Mouse (Mus musculus) CH12.LX (cell line): Measurements from ENCODE around the gene Rgs7. TPM values are rescaled to one million over a fixed set of nuclear protein-coding genes. Genes with fewer than 3 reads are reported as not detected.

Experiments
- DNase-seq: peaks from one replicate; pipeline ENCODE4 v3.0.0-alpha.2; 2013; ENCODE audit errors: extremely low read depth
- H3K27ac ChIP-seq: 2 replicates; pipeline ENCODE4 v1.5.1; 2012; ENCODE audit warnings: low read depth, mild to moderate bottlenecking, control low read depth, moderate library complexity; ENCODE audit not compliant: insufficient read depth
- H3K27me3 ChIP-seq: replicated peaks from 2 replicates; pipeline ENCODE3; 2012; ENCODE audit warnings: inconsistent platforms
- H3K36me3 ChIP-seq, 2 experiments: replicated peaks in 1 of 2; 2 replicates each; pipeline versions ENCODE3 to v1.6.1; 2012; ENCODE audit warnings: inconsistent platforms in 1 of 2, low read length in 1 of 2, mild to moderate bottlenecking in 1 of 2, mixed read lengths in 1 of 2, moderate library complexity in 1 of 2; ENCODE audit not compliant: control insufficient read depth in 1 of 2, insufficient read depth in 1 of 2
- H3K4me1 ChIP-seq, 2 experiments: 2 replicates each; pipeline ENCODE4 v1.6.1; 2012; ENCODE audit warnings: inconsistent platforms in 1 of 2, moderate library complexity in 1 of 2; ENCODE audit not compliant: insufficient read depth in 2 of 2, control insufficient read depth in 1 of 2
- H3K4me2 ChIP-seq: 2 replicates; pipeline ENCODE4 v1.6.1; 2012; ENCODE audit warnings: low read depth, mild to moderate bottlenecking, control low read depth; ENCODE audit not compliant: poor library complexity, insufficient read depth, severe bottlenecking
- H3K4me3 ChIP-seq, 3 experiments: fragments of 150-350 bp in 1 of 3; sonication (generic) in 1 of 3; replicated peaks in 1 of 3; 2 replicates each; pipeline versions ENCODE3 to v1.5.1; 2011 to 2012; ENCODE audit warnings: low read depth in 2 of 3, low read length in 2 of 3, mild to moderate bottlenecking in 2 of 3, moderate library complexity in 2 of 3, control low read depth in 1 of 3, improper control_type of control experiment in 1 of 3, inconsistent platforms in 1 of 3, mixed read lengths in 1 of 3; ENCODE audit not compliant: poor library complexity in 1 of 3
- H3K79me2 ChIP-seq: replicated peaks from 2 replicates; pipeline ENCODE4 v1.6.1; 2012; ENCODE audit warnings: mild to moderate bottlenecking, moderate library complexity; ENCODE audit not compliant: control insufficient read depth, poor library complexity, insufficient read depth, severe bottlenecking; ENCODE audit errors: extremely low read depth
- H3K9ac ChIP-seq: 2 replicates; pipeline ENCODE4 v1.6.1; 2012; ENCODE audit warnings: low read depth, mild to moderate bottlenecking, control low read depth, moderate library complexity; ENCODE audit not compliant: insufficient read depth
- H3K9me3 ChIP-seq: replicated peaks from 2 replicates; pipeline ENCODE3; 2012; ENCODE audit warnings: low read length, inconsistent platforms, mixed read lengths
- CHD1 ChIP-seq: IDR thresholded peaks from 2 replicates; pipeline ENCODE4 v1.6.1; 2012; ENCODE audit warnings: low read depth, low read length, improper control_type of control experiment, inconsistent platforms
- CHD2 ChIP-seq: IDR thresholded peaks from 2 replicates; pipeline ENCODE4 v1.6.1; 2011; ENCODE audit warnings: low read length, improper control_type of control experiment
- CTCF ChIP-seq, 2 experiments: IDR thresholded peaks in 1 of 2; conservative IDR thresholded peaks in 1 of 2; 2 replicates each; pipeline ENCODE4 v1.5.1; 2011 to 2012; ENCODE audit warnings: low read depth in 2 of 2, low read length in 2 of 2, improper control_type of control experiment in 1 of 2, inconsistent platforms in 1 of 2, mild to moderate bottlenecking in 1 of 2, moderate library complexity in 1 of 2
- E2F4 ChIP-seq: IDR thresholded peaks from 2 replicates; pipeline ENCODE4 v1.6.1; 2011; ENCODE audit warnings: low read depth, low read length, improper control_type of control experiment; ENCODE audit not compliant: insufficient replicate concordance
- ELF1 ChIP-seq: IDR thresholded peaks from 2 replicates; pipeline ENCODE4 v1.6.1; 2014; ENCODE audit warnings: low read depth, mild to moderate bottlenecking, inconsistent platforms, low read length, improper control_type of control experiment
- EP300 ChIP-seq: IDR thresholded peaks from 2 replicates; pipeline ENCODE4 v1.6.1; 2011; ENCODE audit warnings: low read length, improper control_type of control experiment
- ETS1 ChIP-seq: conservative IDR thresholded peaks from 2 replicates; pipeline ENCODE4 v1.6.1; 2012; ENCODE audit warnings: low read depth, mild to moderate bottlenecking, inconsistent platforms, low read length, improper control_type of control experiment, moderate library complexity
- GABPA ChIP-seq: IDR thresholded peaks from 2 replicates; pipeline ENCODE4 v1.6.1; 2012; ENCODE audit warnings: low read depth, low read length, improper control_type of control experiment, inconsistent platforms; ENCODE audit not compliant: insufficient replicate concordance
- HCFC1 ChIP-seq: IDR thresholded peaks from 2 replicates; pipeline ENCODE4 v1.6.1; 2012; ENCODE audit warnings: low read depth, mild to moderate bottlenecking, inconsistent platforms, low read length, improper control_type of control experiment
- KAT2A ChIP-seq: IDR thresholded peaks from 2 replicates; pipeline ENCODE4 v1.6.1; 2012; ENCODE audit warnings: low read length, improper control_type of control experiment, inconsistent platforms; ENCODE audit not compliant: insufficient replicate concordance
- MAFK ChIP-seq: IDR thresholded peaks from 2 replicates; pipeline ENCODE4 v1.6.1; 2011; ENCODE audit warnings: low read length, improper control_type of control experiment; ENCODE audit not compliant: insufficient replicate concordance
- MAX ChIP-seq: IDR thresholded peaks from 2 replicates; pipeline ENCODE4 v1.6.1; 2011; ENCODE audit warnings: low read length, improper control_type of control experiment
- MAZ ChIP-seq: IDR thresholded peaks from 2 replicates; pipeline ENCODE4 v1.6.1; 2012; ENCODE audit warnings: low read depth, mild to moderate bottlenecking, inconsistent platforms, low read length, improper control_type of control experiment, moderate library complexity
- MXI1 ChIP-seq: IDR thresholded peaks from 2 replicates; pipeline ENCODE4 v1.6.1; 2011; ENCODE audit warnings: mild to moderate bottlenecking, low read depth, low read length, improper control_type of control experiment
- MYC ChIP-seq: IDR thresholded peaks from 2 replicates; pipeline ENCODE4 v1.6.1; 2011; ENCODE audit warnings: low read depth, mild to moderate bottlenecking, improper control_type of control experiment, low read length
- NRF1 ChIP-seq: IDR thresholded peaks from 2 replicates; pipeline ENCODE4 v1.6.1; 2014; ENCODE audit warnings: low read depth, mild to moderate bottlenecking, inconsistent platforms, low read length, improper control_type of control experiment, moderate library complexity
- PAX5 ChIP-seq: IDR thresholded peaks from 2 replicates; pipeline ENCODE4 v1.6.1; 2012; ENCODE audit warnings: low read length, inconsistent platforms, mixed read lengths
- POLR2A ChIP-seq: IDR thresholded peaks from 2 replicates; pipeline ENCODE4 v1.6.1; 2011; ENCODE audit warnings: low read depth, mild to moderate bottlenecking, improper control_type of control experiment, low read length
- RCOR1 ChIP-seq: conservative IDR thresholded peaks from 2 replicates; pipeline ENCODE4 v1.6.1; 2012; ENCODE audit warnings: low read depth, mild to moderate bottlenecking, inconsistent platforms, low read length, improper control_type of control experiment
- TBP ChIP-seq: conservative IDR thresholded peaks from 2 replicates; pipeline ENCODE4 v1.6.1; 2011; ENCODE audit warnings: low read depth, low read length, improper control_type of control experiment
- TCF12 ChIP-seq: IDR thresholded peaks from 2 replicates; pipeline ENCODE4 v1.6.1; 2014; ENCODE audit warnings: low read depth, mild to moderate bottlenecking, inconsistent platforms, low read length, improper control_type of control experiment
- USF1 ChIP-seq: IDR thresholded peaks from 2 replicates; pipeline ENCODE4 v1.6.1; 2014; ENCODE audit warnings: low read depth, mild to moderate bottlenecking, inconsistent platforms, low read length, improper control_type of control experiment
- ZC3H11A ChIP-seq: IDR thresholded peaks from 2 replicates; pipeline ENCODE4 v1.6.1; 2012; ENCODE audit warnings: low read depth, mild to moderate bottlenecking, inconsistent platforms, low read length, improper control_type of control experiment
- ZKSCAN1 ChIP-seq: IDR thresholded peaks from 2 replicates; pipeline ENCODE4 v1.6.1; 2012; ENCODE audit warnings: low read depth, inconsistent platforms, low read length, improper control_type of control experiment, borderline replicate concordance
- dilution Hi-C: fragments of 300-500 bp; cut with MboI; formaldehyde crosslinking; loops from 2 replicates; pipeline ENCODE4 v1.14.3; 2020; ENCODE audit warnings: low sequenced_read_pairs; ENCODE audit not compliant: extremely low pct_unique_long_range_greater_than_20kb, extremely low pct_ligation_motif_present
- in situ Hi-C: fragments of 300-500 bp; cut with MboI; formaldehyde crosslinking; loops from 3 replicates; pipeline ENCODE4 v1.14.3; 2019; ENCODE audit warnings: low sequenced_read_pairs, low pct_ligation_motif_present, low pct_unique_long_range_greater_than_20kb, mixed read lengths
- polyA plus RNA-seq: library from polyadenylated mRNA; unstranded; fragments of >175 nt; gene quantifications from 2 replicates; pipeline ENCODE4 v1.2.1, GENCODE M21; 2012; ENCODE audit warnings: low read depth; ENCODE audit not compliant: insufficient read length
- total RNA-seq, 2 experiments: library from RNA; depleted of rRNA; stranded (reverse); fragments of 300-350 nt in 1 of 2; fragments of >200 nt in 1 of 2; gene quantifications; 2 replicates each; pipeline ENCODE4 v1.2.3; 2012 to 2014

Rgs7 gene
- total and polyA plus RNA-seq, 3 experiments = 0.04 to 0.30 (median 0.09) TPM

DNA sequence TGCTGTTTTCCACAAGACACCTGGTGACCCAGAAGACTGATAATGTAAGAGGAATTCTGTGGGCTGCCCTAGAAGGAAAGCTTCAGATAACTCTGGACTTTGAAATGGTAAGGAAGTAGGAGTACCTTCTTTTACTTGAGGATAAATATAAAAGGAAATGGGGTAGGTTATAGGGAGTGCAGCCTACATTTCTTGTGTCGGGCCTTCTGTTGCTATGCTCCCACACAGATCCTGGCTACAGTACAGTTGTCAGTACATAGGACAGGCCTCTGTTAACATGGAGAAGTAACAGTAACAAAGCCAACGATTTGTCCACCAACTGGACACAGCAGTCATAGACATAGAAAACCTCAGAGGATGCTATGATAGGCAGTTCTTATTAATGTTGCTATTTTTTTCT, 307.1 kb downstream of the Rgs7 start:
- Histone ChIP-seq H3K4me1 (peaks cover 0 to 7% of the 10 kb centered on the region in 2 experiments; a peak in 1 of 4 replicates), H3K4me3 (no peak overlapping the region), H3K27me3 (no peaks in the 10 kb centered on the region), H3K4me2 (no peak overlapping the region), H3K9me3 (no peaks in the 10 kb centered on the region), H3K79me2 (no peaks in the 10 kb centered on the region), H3K36me3 (no peaks in the 10 kb centered on the region), H3K9ac (no peak overlapping the region), H3K27ac (no peak overlapping the region)
- in situ Hi-C loops = no loop called here
- DNase-seq = no peak
- dilution Hi-C loops = no loop called here
- no peak for TF ChIP-seq EP300
- no peak for TF ChIP-seq MXI1
- no peak for TF ChIP-seq PAX5

DNA sequence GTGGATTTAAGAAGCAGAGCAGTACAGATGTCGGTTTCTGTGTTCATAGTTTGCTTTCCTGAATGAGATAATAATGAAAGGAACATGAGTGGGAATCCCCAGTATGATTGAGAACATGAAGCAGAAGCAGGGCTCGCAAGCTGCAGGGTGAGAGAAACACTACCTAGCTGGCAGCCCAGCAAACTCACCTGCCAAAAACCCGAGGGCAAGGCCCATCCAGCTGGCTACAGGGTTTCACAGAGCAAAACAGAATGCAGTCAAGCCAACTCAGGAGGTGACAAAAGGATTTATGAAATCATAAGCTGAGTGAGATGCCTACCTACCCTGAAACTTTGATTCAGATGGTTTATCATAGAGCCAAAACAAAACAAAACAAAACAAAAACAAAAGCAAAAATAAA, 307.6 kb downstream of the Rgs7 start:
- no peak for DNase-seq
- TF ChIP-seq EP300 (0 out of 2 replicates have a peak, but pooled peaks have one; percentile 12), MAZ (no peak), TCF12 (0 out of 2 replicates have a peak, but pooled peaks have one; percentile 24), CHD2 (no peak), E2F4 (no peak), MYC (no peak), HCFC1 (no peak), RCOR1 (no peak)
- H3K79me2 ChIP-seq = no peaks in the 10 kb centered on the region
- no peak overlapping the region for H3K9ac ChIP-seq
- in situ Hi-C loops (no loop called here), dilution Hi-C loops (no loop called here)
- peaks cover 0 to 7% of the 10 kb centered on the region in 2 experiments; a peak in 1 of 4 replicates for H3K4me1 ChIP-seq
- H3K27me3 ChIP-seq = no peaks in the 10 kb centered on the region
- H3K27ac ChIP-seq = no peak overlapping the region
- H3K9me3 ChIP-seq = no peaks in the 10 kb centered on the region
- H3K4me2 ChIP-seq = peak overlapping the region; percentile 36; the same call in 1 of the 2 replicates
- no peaks in the 10 kb centered on the region for H3K36me3 ChIP-seq
- H3K4me3 ChIP-seq = no peak overlapping the region

DNA sequence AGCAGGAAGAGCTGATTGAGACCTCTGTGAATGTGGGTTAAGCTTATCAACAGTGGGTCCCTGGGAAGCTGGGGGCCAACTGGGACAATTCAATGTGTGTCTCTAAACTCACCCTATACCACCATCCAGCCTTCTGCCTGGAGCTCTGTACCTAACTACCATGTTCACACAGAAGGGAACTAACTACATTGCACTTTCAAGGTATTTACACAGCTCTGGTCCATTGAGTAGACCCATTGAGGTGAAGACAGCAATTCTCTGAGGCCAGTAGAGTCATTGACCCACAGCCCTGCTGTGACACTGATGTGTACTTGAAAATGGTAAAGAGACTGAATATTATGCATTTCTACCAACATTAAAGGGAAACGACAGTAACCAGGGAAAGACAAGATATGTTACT, 313.6 kb downstream of the Rgs7 start:
- dilution Hi-C loops = no loop called here
- TF ChIP-seq USF1 = no peak
- no peak for TF ChIP-seq MAX
- TF ChIP-seq KAT2A = no peak
- TF ChIP-seq MAFK = no peak
- TF ChIP-seq GABPA = no peak
- TF ChIP-seq ZC3H11A = no peak
- TF ChIP-seq ZKSCAN1 = no peak
- TF ChIP-seq ETS1 = no peak
- no peak for TF ChIP-seq TBP
- TF ChIP-seq CHD1 = no peak
- no peak for TF ChIP-seq NRF1
- no peak for TF ChIP-seq EP300
- no peak for TF ChIP-seq CTCF (conservative IDR thresholded peaks at IDR 0.05 in 1 of 2, IDR thresholded peaks at IDR 0.05 in 1 of 2; ENCODE audit: low read depth in 2 of 2, low read length in 2 of 2)
- no peak for TF ChIP-seq RCOR1
- TF ChIP-seq POLR2A = no peak
- TF ChIP-seq ELF1 = no peak
- in situ Hi-C loops = no loop called here
- Histone ChIP-seq H3K79me2 (no peaks in the 10 kb centered on the region), H3K9me3 (no peaks in the 10 kb centered on the region), H3K36me3 (no peaks in the 10 kb centered on the region), H3K4me2 (no peak overlapping the region), H3K4me1 (no peaks in the 10 kb centered on the region), H3K27ac (no peak overlapping the region), H3K4me3 (no peak overlapping the region), H3K9ac (no peak overlapping the region), H3K27me3 (no peaks in the 10 kb centered on the region)
- no peak for DNase-seq
